Mouse (Mus musculus) ES-E14 (cell line): ENCODE measurements around the gene Olfr625-ps1.

Source experiments
- HCFC1 ChIP-seq: IDR thresholded peaks from 2 replicates; pipeline ENCODE4 v1.6.1; 2012; ENCODE audit warnings: low read length, inconsistent platforms, borderline replicate concordance; ENCODE audit not compliant: insufficient read depth
- MAFK ChIP-seq: IDR thresholded peaks from 2 replicates; pipeline ENCODE4 v1.6.1; 2014; ENCODE audit warnings: mild to moderate bottlenecking, low read depth, low read length, inconsistent platforms; ENCODE audit not compliant: insufficient read depth
- ZC3H11A ChIP-seq: IDR thresholded peaks from 2 replicates; pipeline ENCODE4 v1.6.1; 2012; ENCODE audit warnings: low read depth, mild to moderate bottlenecking, inconsistent platforms, low read length, borderline replicate concordance
- ZNF384 ChIP-seq: IDR thresholded peaks from 2 replicates; pipeline ENCODE4 v1.6.1; 2012; ENCODE audit warnings: low read depth, low read length, inconsistent platforms

- TF ChIP-seq ZC3H11A: no peak
- TF ChIP-seq HCFC1: no peak
- no peak for TF ChIP-seq MAFK
- TF ChIP-seq ZNF384: no peak
These were observed 29.5 kb downstream of the Olfr625-ps1 start for GRCm38 (mm10) chr7:103712024-103712423.
